Mouse (Mus musculus) lung, postnatal 0 days (tissue): Measurements from ENCODE around the gene Tmem51.

ENCODE experiments used
- CTCF ChIP-seq: IDR thresholded peaks from 2 replicates; pipeline ENCODE4 v1.5.1; 2016; ENCODE audit warnings: antibody characterized with exemption, mild to moderate bottlenecking
- EP300 ChIP-seq: IDR thresholded peaks from 2 replicates; pipeline ENCODE4 v1.6.1; 2016; ENCODE audit warnings: antibody characterized with exemption, mild to moderate bottlenecking, control low read depth

DNA sequence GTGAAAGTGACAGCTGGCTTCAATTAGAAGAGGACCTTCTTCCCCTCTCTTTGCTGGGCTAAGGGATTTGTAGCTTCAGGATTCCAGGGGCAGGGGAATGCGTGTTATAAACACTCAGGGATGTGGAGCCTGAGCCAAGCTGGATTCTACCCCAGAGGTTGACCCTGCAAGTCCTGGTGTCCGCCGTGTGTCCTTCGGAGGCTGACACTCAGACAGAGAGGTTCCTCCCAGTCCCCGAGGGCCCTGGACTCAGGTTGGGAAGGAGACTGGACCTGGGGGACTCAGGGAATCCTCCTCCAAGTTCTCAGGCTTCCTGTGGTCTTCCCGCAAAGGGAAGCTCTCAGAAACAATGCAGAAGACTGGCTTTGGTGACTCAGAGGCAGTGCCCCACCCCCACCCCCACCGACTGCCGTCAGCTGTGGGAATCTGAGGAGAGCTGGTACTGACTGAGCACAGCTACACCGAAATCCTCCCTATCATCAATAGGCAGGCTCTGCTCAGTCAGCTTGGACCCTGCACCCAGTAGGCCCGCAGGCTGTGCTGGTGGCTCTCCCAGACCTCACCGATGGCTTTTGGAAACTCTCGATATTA lies 19.1 kb upstream of the Tmem51 start:
- TF ChIP-seq CTCF, result no peak
- no peak for TF ChIP-seq EP300
